Mouse (Mus musculus): Measurements from ENCODE around the gene Rab43. TPM values are rescaled to one million over a fixed set of nuclear protein-coding genes. Genes with fewer than 3 reads are reported as not detected.

Gene Rab43
- polyA plus RNA-seq, 1 experiment from 2014 or later, result 12.5 TPM

GRCm38 (mm10) chr6:87762161-87762560, 49.8 kb downstream of the Rab43 start:
- no peak overlapping the region for H3K9ac ChIP-seq
- no peak overlapping the region for H3K4me2 ChIP-seq
- 79% methylated on average over 5 of the region's 5 CpGs for WGBS
- no peak overlapping the region for H3K4me3 ChIP-seq
- H3K9me3 ChIP-seq, result no peaks in the 10 kb centered on the region
- H3K27me3 ChIP-seq, result no peaks in the 10 kb centered on the region
- no peaks in the 10 kb centered on the region for H3K36me3 ChIP-seq
- no peak overlapping the region for H3K27ac ChIP-seq
- no peak for ATAC-seq (ENCODE audit: insufficient number of reproducible peaks, low FRiP score, low TSS enrichment, low read depth)
- no peaks in the 10 kb centered on the region for H3K4me1 ChIP-seq

GRCm38 (mm10) chr6:87759850-87760249, 52.1 kb downstream of the Rab43 start:
- 63% methylated on average over 3 of the region's 3 CpGs for WGBS
- Histone ChIP-seq H3K36me3 (no peaks in the 10 kb centered on the region), H3K27me3 (no peaks in the 10 kb centered on the region), H3K4me3 (no peak overlapping the region), H3K4me2 (no peak overlapping the region), H3K9me3 (no peaks in the 10 kb centered on the region), H3K27ac (no peak overlapping the region), H3K4me1 (no peaks in the 10 kb centered on the region), H3K9ac (no peak overlapping the region)
- ATAC-seq (ENCODE audit: insufficient number of reproducible peaks, low FRiP score, low TSS enrichment, low read depth), result no peak

- Histone ChIP-seq H3K27me3 (no peaks in the 10 kb centered on the region), H3K4me3 (no peak overlapping the region), H3K27ac (no peak overlapping the region), H3K36me3 (no peaks in the 10 kb centered on the region), H3K4me1 (no peaks in the 10 kb centered on the region), H3K4me2 (no peak overlapping the region), H3K9me3 (no peaks in the 10 kb centered on the region), H3K9ac (no peak overlapping the region)
- no peak for ATAC-seq (ENCODE audit: insufficient number of reproducible peaks, low FRiP score, low TSS enrichment, low read depth)
- 76% methylated on average over 3 of the region's 3 CpGs for WGBS
Measured at GRCm38 (mm10) chr6:87759404-87759803, 52.6 kb downstream of the Rab43 start.

GRCm38 (mm10) chr6:87756896-87757295, 55.1 kb downstream of the Rab43 start:
- Histone ChIP-seq H3K4me1 (no peaks in the 10 kb centered on the region), H3K27ac (no peak overlapping the region), H3K9ac (no peak overlapping the region), H3K4me3 (no peak overlapping the region), H3K9me3 (no peaks in the 10 kb centered on the region), H3K27me3 (no peaks in the 10 kb centered on the region), H3K36me3 (no peaks in the 10 kb centered on the region), H3K4me2 (no peak overlapping the region)
- WGBS, result 84% methylated on average over 8 of the region's 8 CpGs
- no peak for ATAC-seq (ENCODE audit: insufficient number of reproducible peaks, low FRiP score, low TSS enrichment, low read depth)

DNA sequence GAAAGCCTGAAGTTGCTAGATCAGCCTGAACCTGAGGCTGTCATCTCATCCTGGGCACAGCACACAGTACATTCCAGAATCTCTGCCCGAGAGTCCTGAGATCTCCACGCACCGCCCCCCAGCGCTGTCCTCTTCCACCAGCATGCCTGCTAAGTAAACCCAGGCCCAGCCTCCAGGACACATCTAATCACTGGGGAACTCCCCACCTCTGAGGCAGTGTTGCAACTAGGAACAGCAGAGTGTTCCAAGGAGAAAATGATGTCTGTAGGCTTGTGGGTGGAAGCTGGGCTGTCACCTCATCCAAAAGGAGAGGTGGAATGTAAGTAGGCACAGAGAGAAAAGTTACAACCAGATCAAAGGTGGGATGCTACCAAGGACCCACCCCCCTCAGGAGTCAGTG, 56.8 kb downstream of the Rab43 start:
- no peak overlapping the region for H3K9ac ChIP-seq
- no peaks in the 10 kb centered on the region for H3K9me3 ChIP-seq
- no peaks in the 10 kb centered on the region for H3K27me3 ChIP-seq
- H3K4me2 ChIP-seq, result no peak overlapping the region
- WGBS, result 78% methylated on average over 4 of the region's 4 CpGs
- H3K4me1 ChIP-seq, result no peaks in the 10 kb centered on the region
- H3K4me3 ChIP-seq, result no peak overlapping the region
- H3K27ac ChIP-seq, result no peak overlapping the region
- ATAC-seq (ENCODE audit: insufficient number of reproducible peaks, low FRiP score, low TSS enrichment, low read depth), result no peak
- no peaks in the 10 kb centered on the region for H3K36me3 ChIP-seq

DNA sequence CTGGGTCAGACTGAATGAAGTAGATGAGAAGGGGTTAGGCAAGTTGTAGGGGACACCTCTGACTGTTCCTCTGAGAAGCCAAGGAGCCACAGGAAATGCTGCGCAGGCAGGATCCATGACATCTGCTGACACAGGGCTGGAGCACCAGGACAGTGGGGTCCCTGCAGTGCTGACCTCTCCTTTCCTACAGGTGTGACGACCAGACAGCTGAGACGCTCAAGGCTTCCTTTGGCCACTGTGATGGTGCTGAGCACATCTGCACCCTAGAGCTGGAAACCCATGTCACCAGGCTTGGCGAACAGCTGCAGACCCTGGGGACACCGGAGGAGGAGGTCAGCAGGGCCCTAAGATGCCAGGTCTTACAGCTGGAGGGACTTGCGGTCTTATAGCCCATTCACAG, 60.4 kb downstream of the Rab43 start:
- ATAC-seq (ENCODE audit: insufficient number of reproducible peaks, low FRiP score, low TSS enrichment, low read depth), result no peak
- H3K27me3 ChIP-seq, result no peaks in the 10 kb centered on the region
- no peaks in the 10 kb centered on the region for H3K36me3 ChIP-seq
- H3K9me3 ChIP-seq, result no peaks in the 10 kb centered on the region
- H3K9ac ChIP-seq, result no peak overlapping the region
- peaks cover 5% of the 10 kb centered on the region for H3K4me1 ChIP-seq
- 77% methylated on average over 6 of the region's 6 CpGs for WGBS
- H3K4me3 ChIP-seq, result no peak overlapping the region
- H3K27ac ChIP-seq, result no peak overlapping the region
- no peak overlapping the region for H3K4me2 ChIP-seq

DNA sequence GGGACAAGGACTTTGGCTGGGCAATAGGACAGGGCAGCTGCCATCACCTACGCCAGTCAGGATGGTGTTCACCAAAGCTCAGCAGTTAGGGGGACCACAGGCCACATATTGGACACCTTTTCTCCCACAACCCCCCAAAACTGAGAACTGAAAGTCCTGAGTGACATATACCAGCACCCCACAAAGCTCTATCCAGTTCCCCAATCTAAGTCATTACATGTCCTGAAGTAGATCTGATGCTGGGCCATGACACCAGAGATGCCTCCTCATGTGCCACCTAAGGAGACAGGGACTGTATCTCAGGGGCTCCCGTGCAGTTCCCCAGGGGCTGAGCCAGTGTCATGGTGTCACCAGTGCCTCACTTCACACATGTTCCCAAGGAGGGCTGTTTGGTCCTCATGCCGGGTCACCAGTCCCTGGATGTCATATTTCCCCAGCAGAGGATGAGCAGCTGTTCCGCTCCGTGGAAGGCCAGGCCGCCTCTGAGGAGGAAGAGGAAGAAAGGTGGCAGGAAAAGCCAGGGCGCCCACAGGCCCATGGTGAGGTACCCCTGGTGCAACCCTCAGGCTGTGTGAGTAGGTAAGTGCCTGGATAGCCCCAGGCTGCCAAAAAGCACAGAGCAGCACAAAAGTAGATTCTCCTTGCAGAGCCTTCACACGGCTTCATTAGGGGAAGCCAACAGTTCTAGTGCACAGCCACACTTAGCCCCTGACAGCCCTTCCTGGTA, 61.6 kb downstream of the Rab43 start:
- no peaks in the 10 kb centered on the region for H3K36me3 ChIP-seq
- WGBS, result 82% methylated on average over 8 of the region's 8 CpGs
- no peak overlapping the region for H3K27ac ChIP-seq
- no peaks in the 10 kb centered on the region for H3K27me3 ChIP-seq
- no peak for ATAC-seq (ENCODE audit: insufficient number of reproducible peaks, low FRiP score, low TSS enrichment, low read depth)
- H3K4me2 ChIP-seq, result no peak overlapping the region
- H3K9ac ChIP-seq, result no peak overlapping the region
- no peak overlapping the region for H3K4me3 ChIP-seq
- H3K9me3 ChIP-seq, result no peaks in the 10 kb centered on the region
- H3K4me1 ChIP-seq, result peaks cover 5% of the 10 kb centered on the region

DNA sequence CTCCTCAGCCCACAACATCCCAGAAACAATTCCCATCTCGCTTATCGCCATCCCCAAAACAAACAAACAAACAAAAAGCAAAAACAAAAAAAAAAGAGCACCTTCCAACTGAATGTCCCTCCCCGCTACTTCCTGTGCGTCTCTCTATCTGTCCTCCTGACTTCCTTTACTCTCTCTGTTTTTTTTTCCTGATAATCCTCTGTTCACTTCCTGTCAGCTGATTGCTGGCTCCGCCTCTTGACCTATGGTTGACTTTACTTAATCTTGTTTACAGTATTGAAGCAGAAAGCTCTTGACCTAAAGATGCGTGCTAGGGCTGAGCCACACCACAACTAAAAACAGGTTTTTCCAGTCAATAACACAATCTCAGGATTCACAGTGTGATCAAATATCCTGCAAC, 63.4 kb downstream of the Rab43 start:
- ATAC-seq (ENCODE audit: insufficient number of reproducible peaks, low FRiP score, low TSS enrichment, low read depth), result no peak
- WGBS, result 84% methylated on average over 6 of the region's 6 CpGs
- Histone ChIP-seq H3K27me3 (no peaks in the 10 kb centered on the region), H3K27ac (no peak overlapping the region), H3K4me2 (no peak overlapping the region), H3K4me1 (peaks cover 5% of the 10 kb centered on the region), H3K4me3 (no peak overlapping the region), H3K9me3 (no peaks in the 10 kb centered on the region), H3K36me3 (no peaks in the 10 kb centered on the region), H3K9ac (no peak overlapping the region)

DNA sequence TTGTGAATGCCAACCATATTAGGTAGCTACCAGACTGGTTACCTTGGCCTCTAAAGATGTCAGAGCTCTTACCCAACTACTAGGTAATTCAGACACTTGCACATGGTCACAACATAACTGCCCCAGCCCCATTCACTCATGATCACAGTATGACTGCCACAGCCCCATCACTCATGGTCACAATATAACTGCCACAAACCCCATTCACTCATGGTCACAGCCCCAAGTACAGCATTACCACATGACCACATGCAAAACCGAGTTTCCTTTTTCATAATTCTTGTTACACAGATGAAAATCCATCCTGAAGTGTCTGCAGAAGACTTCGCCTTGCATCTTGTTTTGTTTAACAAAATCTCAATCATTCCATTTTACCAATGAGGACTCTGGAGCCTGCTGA, 63.9 kb downstream of the Rab43 start:
- no peak overlapping the region for H3K9ac ChIP-seq
- 87% methylated on average over 2 of the region's 2 CpGs for WGBS
- no peaks in the 10 kb centered on the region for H3K27me3 ChIP-seq
- no peak overlapping the region for H3K4me3 ChIP-seq
- no peak overlapping the region for H3K27ac ChIP-seq
- no peaks in the 10 kb centered on the region for H3K9me3 ChIP-seq
- no peak overlapping the region for H3K4me2 ChIP-seq
- no peak for ATAC-seq (ENCODE audit: insufficient number of reproducible peaks, low FRiP score, low TSS enrichment, low read depth)
- H3K4me1 ChIP-seq, result peaks cover 5% of the 10 kb centered on the region
- H3K36me3 ChIP-seq, result no peaks in the 10 kb centered on the region

DNA sequence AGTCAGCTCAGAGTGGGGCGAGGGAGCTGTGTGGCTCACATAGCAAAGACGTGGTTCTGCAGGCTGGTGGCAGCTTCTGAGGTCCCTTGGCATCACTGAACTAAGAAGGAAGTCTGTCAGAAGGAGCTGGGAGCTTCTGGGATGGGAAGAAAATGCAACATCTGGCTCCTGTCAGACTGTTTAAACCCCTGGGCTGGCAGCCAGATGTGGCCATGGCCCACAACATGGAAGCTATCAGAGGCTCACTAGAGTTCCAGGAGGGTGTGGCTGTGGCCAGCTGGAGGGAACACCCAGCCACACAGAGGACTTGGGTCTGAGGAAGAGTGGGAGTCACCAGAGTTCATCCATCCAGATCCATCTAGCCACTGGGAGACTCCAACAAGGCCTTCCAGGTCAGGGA, 65.1 kb downstream of the Rab43 start:
- H3K4me3 ChIP-seq, result no peak overlapping the region
- H3K9me3 ChIP-seq, result no peaks in the 10 kb centered on the region
- peaks cover 5% of the 10 kb centered on the region for H3K4me1 ChIP-seq
- H3K36me3 ChIP-seq, result no peaks in the 10 kb centered on the region
- H3K4me2 ChIP-seq, result no peak overlapping the region
- 57% methylated on average over 2 of the region's 2 CpGs for WGBS
- 0 out of 2 replicates have a peak overlapping the region, but pooled peaks have one; percentile 22 for H3K27ac ChIP-seq
- no peak; the same call in 1 of the 2 replicates for ATAC-seq (ENCODE audit: insufficient number of reproducible peaks, low FRiP score, low TSS enrichment, low read depth)
- H3K27me3 ChIP-seq, result no peaks in the 10 kb centered on the region
- no peak overlapping the region for H3K9ac ChIP-seq

DNA sequence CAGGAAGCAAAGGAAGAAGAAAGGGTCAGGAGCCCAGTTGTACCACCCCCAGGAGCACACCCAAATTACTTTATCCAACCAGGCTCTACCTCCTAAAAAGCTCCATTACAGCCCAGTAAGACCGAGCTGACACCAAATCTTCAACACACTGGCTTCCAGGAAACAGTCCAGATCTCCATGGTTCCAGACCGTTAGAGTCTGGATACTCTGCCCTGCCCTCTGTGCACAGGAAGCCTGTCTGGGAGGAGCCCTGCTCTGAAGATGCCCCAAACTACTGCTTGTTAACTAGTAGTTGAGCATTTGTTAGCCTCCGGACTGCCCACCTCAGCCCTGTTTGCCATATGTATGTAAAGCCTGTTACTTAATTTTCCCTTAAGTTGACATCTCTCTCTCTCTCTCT, 65.9 kb downstream of the Rab43 start:
- Histone ChIP-seq H3K4me2 (no peak overlapping the region), H3K4me1 (peaks cover 5% of the 10 kb centered on the region), H3K27ac (no peak overlapping the region), H3K36me3 (no peaks in the 10 kb centered on the region), H3K27me3 (no peaks in the 10 kb centered on the region), H3K9ac (no peak overlapping the region), H3K4me3 (no peak overlapping the region), H3K9me3 (no peaks in the 10 kb centered on the region)
- ATAC-seq (ENCODE audit: insufficient number of reproducible peaks, low FRiP score, low TSS enrichment, low read depth), result no peak
- 53% methylated on average over 3 of the region's 3 CpGs for WGBS

- no peak for ATAC-seq (ENCODE audit: insufficient number of reproducible peaks, low FRiP score, low TSS enrichment, low read depth)
- Histone ChIP-seq H3K9me3 (no peaks in the 10 kb centered on the region), H3K27ac (no peak overlapping the region)
Measured at GRCm38 (mm10) chr6:87745301-87745700, 66.7 kb downstream of the Rab43 start.

DNA sequence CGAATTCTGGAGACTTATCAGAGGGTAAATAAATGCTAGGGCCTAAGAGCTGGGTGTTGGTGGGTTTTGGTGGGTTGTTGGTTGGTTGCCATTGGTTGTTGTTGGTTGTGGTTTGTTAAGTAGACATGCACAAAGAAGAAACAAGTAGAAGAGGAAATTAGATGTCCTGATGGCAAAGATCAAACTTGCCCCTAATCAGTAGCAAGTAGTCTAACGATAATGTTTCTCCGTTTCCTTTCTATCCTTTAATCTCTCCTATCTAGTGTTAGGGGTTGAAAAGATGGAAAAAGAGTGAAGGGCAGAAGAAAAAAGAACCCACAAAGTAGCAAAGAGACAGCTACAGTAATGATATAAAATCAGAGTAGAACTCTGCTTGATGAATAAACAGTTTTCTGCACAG, 67.3 kb downstream of the Rab43 start:
- H3K27me3 ChIP-seq, result no peaks in the 10 kb centered on the region
- no peak for ATAC-seq (ENCODE audit: insufficient number of reproducible peaks, low FRiP score, low TSS enrichment, low read depth)
- no peaks in the 10 kb centered on the region for H3K36me3 ChIP-seq
- H3K4me2 ChIP-seq, result no peak overlapping the region
- 88% methylated on average over 3 of the region's 3 CpGs for WGBS
- no peak overlapping the region for H3K27ac ChIP-seq
- H3K9ac ChIP-seq, result no peak overlapping the region
- no peak overlapping the region for H3K4me3 ChIP-seq
- no peaks in the 10 kb centered on the region for H3K9me3 ChIP-seq
- H3K4me1 ChIP-seq, result peaks cover 5% of the 10 kb centered on the region

More at GRCm38 (mm10) chr6:87745301-87745700, 66.7 kb downstream of the Rab43 start:
- Histone ChIP-seq H3K4me1 (peaks cover 5% of the 10 kb centered on the region), H3K9ac (no peak overlapping the region), H3K36me3 (no peaks in the 10 kb centered on the region), H3K4me2 (no peak overlapping the region), H3K4me3 (no peak overlapping the region), H3K27me3 (no peaks in the 10 kb centered on the region)
- 41% methylated on average over 1 of the region's 1 CpGs for WGBS

Measured in limb, embryonic 15.5 days (tissue).